Mouse (Mus musculus) liver, adult 2 months (tissue): ENCODE measurements around the gene Plekhm3.

ENCODE experiments used
- CTCF ChIP-seq: fragments of 200-500 bp; IDR thresholded peaks from 2 replicates; pipeline ENCODE4 v1.5.1; 2011; ENCODE audit warnings: low read depth, low read length, control low read depth
- POLR2A ChIP-seq: fragments of 200-500 bp; IDR thresholded peaks from 2 replicates; pipeline ENCODE4 v1.6.1; 2011; ENCODE audit warnings: low read length, control low read depth; ENCODE audit not compliant: insufficient read depth; ENCODE audit errors: extremely low read depth

- no peak for TF ChIP-seq CTCF
- no peak for TF ChIP-seq POLR2A
These were observed 18.9 kb downstream of the Plekhm3 start for GRCm38 (mm10) chr1:64937692-64938091.
